26 mouse cellular contexts compared by ENCODE assay signal in genomic region chr12:102607066-102607465, GRCm38 (mm10). TPM values are rescaled to one million over a fixed set of nuclear protein-coding genes. Genes with fewer than 3 reads are reported as not detected.
"Had no signal": no experiment of that assay in that cellular context is flagged by ENCODE, and none has a peak within 500 bp of the region (broad histone marks: within the 10 kb centered on the region; RNA-seq: fewer than 3 reads in every experiment).

No protein-coding gene starts in this region.

- H3K27me3 ChIP-seq: heart, embryonic 13.5 days; heart, embryonic 15.5 days; hindbrain, embryonic 13.5 days; hindbrain, embryonic 15.5 days; kidney, embryonic 15.5 days; limb, embryonic 13.5 days; limb, embryonic 15.5 days had no signal

- H3K9me3 ChIP-seq: heart, embryonic 13.5 days; heart, embryonic 15.5 days; hindbrain, embryonic 13.5 days; hindbrain, embryonic 15.5 days; kidney, embryonic 15.5 days; limb, embryonic 13.5 days; limb, embryonic 15.5 days had no signal

- H3K4me3 ChIP-seq: heart, adult 2 months; heart, embryonic 13.5 days; heart, embryonic 15.5 days; hindbrain, embryonic 13.5 days; hindbrain, embryonic 15.5 days; kidney, embryonic 15.5 days; limb, embryonic 13.5 days; limb, embryonic 15.5 days had no signal

- DNase-seq: gastrocnemius, postnatal 14 days; gastrocnemius, postnatal 36 days; heart, adult 11 months; heart, adult 2 months; heart, postnatal 14 days; heart, postnatal 36 days; kidney, adult 11 months; kidney, adult 2 months; kidney, adult 9 months; kidney, postnatal 14 days; kidney, postnatal 36 days; layer of hippocampus, adult 9-11 months; layer of hippocampus, postnatal 36 days; left cerebral cortex, postnatal 4 days had no signal

- H3K9ac ChIP-seq: heart, embryonic 13.5 days; heart, embryonic 15.5 days; hindbrain, embryonic 13.5 days; hindbrain, embryonic 15.5 days; kidney, embryonic 15.5 days; limb, embryonic 13.5 days; limb, embryonic 15.5 days had no signal

- ATAC-seq: hindbrain, postnatal 0 days; intestine, embryonic 16.5 days had no signal

- H3K4me2 ChIP-seq: heart, embryonic 11.5 days; heart, embryonic 13.5 days; heart, embryonic 15.5 days; hindbrain, embryonic 13.5 days; hindbrain, embryonic 15.5 days; kidney, embryonic 15.5 days; limb, embryonic 13.5 days; limb, embryonic 15.5 days had no signal

- H3K27ac ChIP-seq: heart, adult 2 months; heart, embryonic 13.5 days; heart, embryonic 15.5 days; hindbrain, embryonic 13.5 days; hindbrain, embryonic 15.5 days; hindbrain, postnatal 0 days; kidney, embryonic 15.5 days; kidney, postnatal 0 days; limb, embryonic 13.5 days; limb, embryonic 15.5 days had no signal

- H3K36me3 ChIP-seq: heart, embryonic 15.5 days; hindbrain, embryonic 15.5 days; limb, embryonic 15.5 days had no signal

RNA-seq across cellular contexts. Expression of gene Chga, which starts 52.3 kb away (rescaled TPM):
- polyA plus RNA-seq: heart, postnatal 0 days had no signal
